Mouse (Mus musculus): ENCODE measurements around the gene Nfkbil1. TPM values are rescaled to one million over a fixed set of nuclear protein-coding genes. Genes with fewer than 3 reads are reported as not detected.

The Nfkbil1 gene
- total RNA-seq, 2 experiments from 2014 or later = 25.6 to 26.0 TPM

DNA sequence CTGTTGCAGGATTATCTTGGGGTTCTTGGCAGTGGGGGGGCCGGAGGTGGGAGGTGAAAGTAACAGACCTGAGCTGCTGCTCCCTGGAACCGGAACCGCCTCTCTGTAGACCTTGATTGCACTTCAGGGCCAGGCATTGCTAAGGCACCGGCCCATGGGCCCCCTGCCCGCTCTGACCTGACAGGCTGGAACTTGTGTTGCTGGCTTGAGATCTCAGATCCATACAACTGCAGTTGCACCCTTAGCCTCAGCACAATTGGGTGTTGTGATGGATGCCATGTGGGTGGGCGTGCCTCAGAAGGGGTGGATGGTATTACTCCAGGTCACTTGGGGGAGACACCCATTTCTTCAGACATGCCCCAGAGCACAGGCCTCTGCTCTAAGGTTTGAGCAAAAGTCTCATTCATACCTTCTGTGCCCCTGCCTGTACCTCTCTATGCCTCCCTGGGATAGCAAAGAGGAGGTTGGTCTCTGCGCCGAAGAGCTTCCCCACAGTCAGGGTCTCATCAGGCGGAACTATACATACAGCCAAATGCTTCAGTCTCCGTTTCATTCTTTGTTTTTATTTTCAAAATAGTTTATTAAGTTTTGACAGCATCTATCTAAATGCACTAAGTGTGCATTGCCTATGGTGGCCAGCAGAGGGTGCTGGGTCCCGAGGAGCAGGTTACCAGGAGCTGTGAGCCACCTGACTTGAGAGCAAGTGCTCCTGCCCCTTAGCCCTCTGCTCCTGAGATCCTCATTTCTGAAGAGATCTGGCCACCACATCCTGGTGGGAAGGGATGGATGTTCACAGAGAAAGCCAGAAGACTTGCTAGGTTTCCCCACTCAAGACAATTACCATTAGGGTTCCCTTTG, 18.9 kb upstream of the Nfkbil1 start:
- no peak for DNase-seq (ENCODE audit: low spot score in 2 of 2)

GRCm38 (mm10) chr17:35253293-35254093, 17.9 kb upstream of the Nfkbil1 start:
- DNase-seq (ENCODE audit: low spot score in 2 of 2) = no peak

GRCm38 (mm10) chr17:35252619-35253292, 17.2 kb upstream of the Nfkbil1 start:
- DNase-seq (ENCODE audit: low spot score in 2 of 2) = no peak

GRCm38 (mm10) chr17:35251981-35252380, 16.4 kb upstream of the Nfkbil1 start:
- DNase-seq (ENCODE audit: low spot score in 2 of 2) = no peak

DNA sequence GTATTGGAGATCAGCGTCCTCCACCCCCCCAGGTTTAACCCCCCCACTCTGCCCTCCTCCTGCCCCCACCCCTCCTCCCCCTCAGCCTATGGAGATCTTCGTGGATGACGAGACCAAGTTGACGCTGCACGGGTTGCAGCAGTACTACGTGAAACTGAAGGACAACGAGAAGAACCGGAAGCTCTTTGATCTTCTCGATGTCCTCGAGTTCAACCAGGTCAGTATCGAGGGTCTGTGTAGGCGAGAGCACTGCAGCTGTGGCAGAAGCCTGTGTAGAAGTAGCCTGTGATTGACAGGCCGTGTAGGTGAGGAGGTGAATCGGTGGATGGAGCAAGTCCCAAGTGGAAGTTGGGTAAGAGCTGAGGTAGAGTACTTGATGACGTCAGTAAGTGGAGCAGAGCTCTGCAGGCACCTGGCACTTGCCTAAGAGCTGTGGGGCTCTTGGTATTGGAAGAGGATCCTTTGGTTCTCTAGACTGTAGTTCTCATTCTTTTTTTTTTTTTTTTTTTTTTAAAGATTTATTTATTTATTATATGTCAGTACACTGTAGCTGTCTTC, 15.6 kb upstream of the Nfkbil1 start:
- DNase-seq (ENCODE audit: low spot score in 2 of 2) = no peak

DNA sequence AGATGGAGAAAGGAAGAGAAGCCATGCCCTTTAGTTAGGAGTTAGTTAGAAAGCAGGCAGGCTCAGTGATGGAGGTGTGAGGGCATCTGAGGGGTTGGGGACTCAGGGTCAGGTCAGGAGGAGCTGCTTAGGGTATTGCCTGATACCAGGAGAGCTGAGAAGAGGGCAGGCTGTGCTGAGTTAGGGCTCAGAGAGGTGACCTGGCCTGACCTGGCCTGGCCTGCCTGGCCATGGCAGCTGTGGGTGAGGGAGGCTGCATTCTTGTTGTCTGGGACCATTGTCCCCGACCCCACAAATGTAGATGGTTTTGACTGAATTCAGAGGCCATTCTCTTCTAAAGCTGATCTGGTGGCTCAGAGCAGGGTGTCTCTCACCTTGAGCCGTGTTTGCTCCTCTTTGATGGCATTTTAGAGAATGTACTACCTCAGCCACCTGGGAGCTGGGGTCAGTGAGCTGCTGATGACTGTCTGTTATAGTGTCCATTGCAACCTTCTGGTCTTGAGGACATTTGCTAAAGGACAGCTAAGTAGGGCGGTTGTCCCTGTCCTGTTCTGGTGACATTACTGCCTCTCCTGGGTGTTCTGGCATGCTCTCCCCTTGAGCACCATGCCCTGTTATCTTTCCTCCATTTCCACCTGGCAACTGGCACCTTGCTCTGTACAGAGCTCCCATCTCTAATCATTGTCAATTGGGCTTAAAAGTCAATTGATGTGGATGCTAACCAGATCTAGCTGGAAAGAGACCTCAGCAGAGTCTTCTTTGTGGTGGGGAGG, 14.9 kb upstream of the Nfkbil1 start:
- DNase-seq (ENCODE audit: low spot score in 2 of 2) = no peak

- no peak for DNase-seq (ENCODE audit: low spot score in 2 of 2)
These were observed 14.0 kb upstream of the Nfkbil1 start for GRCm38 (mm10) chr17:35249451-35250197.

DNA sequence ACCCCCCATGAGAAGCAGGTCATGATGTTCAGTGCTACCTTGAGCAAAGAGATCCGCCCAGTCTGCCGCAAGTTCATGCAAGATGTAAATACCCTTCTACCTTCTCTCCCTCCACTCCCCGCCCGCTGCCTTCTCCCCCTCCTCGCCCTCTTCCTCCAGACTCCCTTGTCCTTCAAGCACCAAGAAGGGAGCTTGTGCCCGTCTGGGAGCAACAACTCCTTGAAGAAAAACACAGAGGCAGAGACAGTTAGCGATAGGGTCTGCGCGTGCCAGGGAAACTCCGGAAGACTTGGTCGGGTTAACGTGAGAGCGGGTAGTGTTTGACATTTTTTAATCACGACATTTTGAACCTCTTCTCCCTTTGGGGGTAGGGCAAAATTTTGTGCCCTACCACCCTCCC, 13.4 kb upstream of the Nfkbil1 start:
- DNase-seq (ENCODE audit: low spot score in 2 of 2) = no peak

- no peak for DNase-seq (ENCODE audit: low spot score in 2 of 2)
These were observed 11.6 kb upstream of the Nfkbil1 start for GRCm38 (mm10) chr17:35247144-35247543.

GRCm38 (mm10) chr17:35245731-35246623, 10.4 kb upstream of the Nfkbil1 start:
- no peak for DNase-seq (ENCODE audit: low spot score in 2 of 2)

GRCm38 (mm10) chr17:35244999-35245398, 9.4 kb upstream of the Nfkbil1 start:
- no peak for DNase-seq (ENCODE audit: low spot score in 2 of 2)

DNA sequence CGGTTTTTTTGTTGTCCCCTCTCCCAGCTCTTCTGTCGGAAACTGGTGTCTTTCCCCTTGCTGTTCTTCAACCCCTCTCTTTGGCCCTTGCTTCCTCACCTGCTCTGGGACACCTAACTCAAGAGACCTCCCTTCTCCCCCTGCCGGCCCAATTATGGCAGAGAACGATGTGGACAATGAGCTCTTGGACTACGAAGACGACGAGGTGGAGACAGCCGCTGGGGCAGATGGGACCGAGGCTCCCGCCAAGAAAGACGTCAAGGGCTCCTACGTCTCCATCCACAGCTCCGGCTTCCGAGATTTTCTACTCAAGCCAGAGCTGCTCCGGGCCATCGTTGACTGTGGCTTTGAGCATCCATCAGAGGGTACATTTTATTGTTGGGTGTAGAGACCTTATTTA, 7.5 kb upstream of the Nfkbil1 start:
- no peak for DNase-seq (ENCODE audit: low spot score in 2 of 2)

- DNase-seq (ENCODE audit: low spot score in 2 of 2) = no peak
These were observed 6.7 kb upstream of the Nfkbil1 start for GRCm38 (mm10) chr17:35242015-35242941.

GRCm38 (mm10) chr17:35241305-35242014, 5.9 kb upstream of the Nfkbil1 start, which contains the start of gene Ddx39b:
Gene Ddx39b (plus strand): TSS chr17:35241746.
- DNase-seq (ENCODE audit: low spot score in 2 of 2) = peak; percentile 84 to 91

- no peak for DNase-seq (ENCODE audit: low spot score in 2 of 2)
These were observed 5.1 kb upstream of the Nfkbil1 start for GRCm38 (mm10) chr17:35240384-35241304.

DNA sequence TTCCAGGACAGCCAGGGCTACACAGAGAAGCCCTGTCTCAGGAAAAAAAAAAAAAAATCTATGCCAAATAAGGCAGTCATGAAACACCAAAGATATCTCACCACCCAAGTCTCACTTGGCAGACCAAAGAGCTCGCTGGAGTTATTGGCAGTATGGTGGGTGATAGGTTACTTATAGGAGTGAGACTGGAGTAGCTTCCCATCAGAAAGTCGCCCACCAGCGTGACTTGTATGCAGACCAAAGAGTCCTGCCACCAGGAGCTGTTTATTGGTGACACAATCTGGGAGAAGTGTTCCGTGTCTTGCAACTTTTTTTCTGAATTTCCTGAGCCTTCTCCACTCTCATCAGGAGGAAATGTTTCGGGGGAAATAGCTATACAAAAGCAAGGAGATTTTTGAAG, 4.1 kb upstream of the Nfkbil1 start:
- no peak for DNase-seq (ENCODE audit: low spot score in 2 of 2)
